Mouse (Mus musculus) intestine, postnatal 0 days (tissue): ENCODE results near the gene Crygb. TPM values are rescaled to one million over a fixed set of nuclear protein-coding genes. Genes with fewer than 3 reads are reported as not detected.
A peak's percentile ranks its signal among the peaks of the same experiment; 100 is the strongest.

Experiments
- ATAC-seq: fragments of 200-750 bp; cut with Nextera tagmentation; 2 replicates; pipeline ENCODE4 v1.8.0; 2017; ENCODE audit warnings: mild to moderate bottlenecking, moderate TSS enrichment, moderate library complexity
- H3K27ac ChIP-seq: fragments of 300-500 bp; sonication (generic); 2 replicates; pipeline ENCODE4 v1.5.1; 2014; ENCODE audit warnings: mild to moderate bottlenecking, low read depth, low read length, moderate library complexity
- H3K27me3 ChIP-seq: fragments of 300-500 bp; sonication (generic); replicated peaks from 2 replicates; pipeline ENCODE4 v1.6.1; 2014; ENCODE audit warnings: low read length, mixed read lengths; ENCODE audit not compliant: control insufficient read depth, insufficient read depth
- H3K36me3 ChIP-seq: fragments of 300-500 bp; sonication (generic); 2 replicates; pipeline ENCODE4 v1.6.1; 2014; ENCODE audit warnings: mild to moderate bottlenecking, moderate library complexity; ENCODE audit not compliant: control insufficient read depth, insufficient read depth
- H3K4me1 ChIP-seq: fragments of 300-500 bp; sonication (generic); replicated peaks from 2 replicates; pipeline ENCODE4 v1.6.1; 2014; ENCODE audit warnings: antibody characterized with exemption, low read length, mixed read lengths; ENCODE audit not compliant: control insufficient read depth, insufficient read depth
- H3K4me2 ChIP-seq: fragments of 300-500 bp; sonication (generic); replicated peaks from 2 replicates; pipeline ENCODE4 v1.6.1; 2014; ENCODE audit warnings: low read depth, mild to moderate bottlenecking, moderate library complexity
- H3K4me3 ChIP-seq: fragments of 300-500 bp; sonication (generic); 2 replicates; pipeline ENCODE4 v1.5.1; 2014; ENCODE audit warnings: low read depth, low read length
- H3K9ac ChIP-seq: fragments of 300-500 bp; sonication (generic); 2 replicates; pipeline ENCODE4 v1.6.1; 2014; ENCODE audit warnings: mild to moderate bottlenecking, low read depth, low read length
- H3K9me3 ChIP-seq: fragments of 300-500 bp; sonication (generic); 2 replicates; pipeline ENCODE4 v1.6.1; 2016; ENCODE audit warnings: mixed run types; ENCODE audit not compliant: control insufficient read depth
- CTCF ChIP-seq: sonication (generic); IDR thresholded peaks from 2 replicates; pipeline ENCODE4 v1.5.1; 2016; ENCODE audit warnings: low read depth, mild to moderate bottlenecking, control low read depth, antibody characterized with exemption, moderate library complexity
- WGBS: fragments of 180-500 bp; shearing (Covaris S2); extraction: QIAGEN DNeasy Blood & Tissue Kit; methylation state at CpG from one replicate; pipeline ENCODE4 v1.1.7; 2014; 5-methylcytosine and 5-hydroxymethylcytosine counted together
- polyA plus RNA-seq: library from polyadenylated mRNA; unstranded; fragments of >200 nt; fragmentation: Nextera tagmentation; extraction: Ambion mirVana; gene quantifications from 2 replicates; pipeline ENCODE4 v1.2.1, GENCODE M21; 2015

The Crygb gene
- polyA plus RNA-seq, 1 experiment from 2014 or later: not detected

GRCm38 (mm10) chr1:65118150-65118913 lies 36.2 kb upstream of the Crygb start:
- Histone ChIP-seq H3K9ac (no peak overlapping the region), H3K4me1 (no peaks in the 10 kb centered on the region), H3K27me3 (no peaks in the 10 kb centered on the region), H3K9me3 (no peaks in the 10 kb centered on the region), H3K27ac (peak overlapping the region; percentile 94), H3K36me3 (no peaks in the 10 kb centered on the region), H3K4me3 (no peak overlapping the region), H3K4me2 (no peak overlapping the region)
- no peak for TF ChIP-seq CTCF
- ATAC-seq: peak; percentile 97
- WGBS: 25% methylated on average over 8 of the region's 8 CpGs

- Histone ChIP-seq H3K4me1 (no peaks in the 10 kb centered on the region), H3K36me3 (no peaks in the 10 kb centered on the region), H3K27ac (peak overlapping the region; percentile 64), H3K27me3 (no peaks in the 10 kb centered on the region), H3K4me2 (no peak overlapping the region), H3K4me3 (no peak overlapping the region), H3K9me3 (no peaks in the 10 kb centered on the region), H3K9ac (no peak overlapping the region)
- peak; percentile 49; the same call in 1 of the 2 replicates for ATAC-seq
- TF ChIP-seq CTCF: no peak
- WGBS: 86% methylated on average over 5 of the region's 5 CpGs
These were observed 31.6 kb upstream of the Crygb start for GRCm38 (mm10) chr1:65113536-65114172.

- H3K4me2 ChIP-seq: peak overlapping the region; percentile 37; the same call in 1 of the 2 replicates
- no peaks in the 10 kb centered on the region for H3K27me3 ChIP-seq
- TF ChIP-seq CTCF: no peak
- ATAC-seq: no peak
- H3K27ac ChIP-seq: peak overlapping the region; percentile 37
- no peaks in the 10 kb centered on the region for H3K36me3 ChIP-seq
- no peak overlapping the region for H3K9ac ChIP-seq
- 51% methylated on average over 14 of the region's 14 CpGs for WGBS
- H3K4me1 ChIP-seq: no peaks in the 10 kb centered on the region
- H3K4me3 ChIP-seq: no peak overlapping the region
- no peaks in the 10 kb centered on the region for H3K9me3 ChIP-seq
These were observed 30.7 kb upstream of the Crygb start for GRCm38 (mm10) chr1:65112807-65113196.

GRCm38 (mm10) chr1:65112031-65112806 lies 30.1 kb upstream of the Crygb start:
- no peaks in the 10 kb centered on the region for H3K9me3 ChIP-seq
- peak overlapping the region; percentile 37 for H3K27ac ChIP-seq
- ATAC-seq: peak; percentile 65; the same call in 1 of the 2 replicates
- H3K4me2 ChIP-seq: peak overlapping the region; percentile 37; the same call in 1 of the 2 replicates
- H3K4me3 ChIP-seq: no peak overlapping the region
- H3K9ac ChIP-seq: no peak overlapping the region
- no peaks in the 10 kb centered on the region for H3K4me1 ChIP-seq
- H3K27me3 ChIP-seq: no peaks in the 10 kb centered on the region
- TF ChIP-seq CTCF: peak; percentile 92
- no peaks in the 10 kb centered on the region for H3K36me3 ChIP-seq
- 7% methylated on average over 8 of the region's 8 CpGs for WGBS

GRCm38 (mm10) chr1:65109756-65110435 lies 27.8 kb upstream of the Crygb start:
- H3K4me2 ChIP-seq: no peak overlapping the region
- H3K9ac ChIP-seq: no peak overlapping the region
- H3K9me3 ChIP-seq: no peaks in the 10 kb centered on the region
- no peak for ATAC-seq
- no peaks in the 10 kb centered on the region for H3K4me1 ChIP-seq
- no peak overlapping the region for H3K4me3 ChIP-seq
- H3K27ac ChIP-seq: no peak overlapping the region
- H3K27me3 ChIP-seq: no peaks in the 10 kb centered on the region
- H3K36me3 ChIP-seq: no peaks in the 10 kb centered on the region
- TF ChIP-seq CTCF: no peak
- 67% methylated on average over 25 of the region's 25 CpGs for WGBS
